Mouse (Mus musculus) left cerebral cortex, adult 8-10 months (tissue): ENCODE results near the gene Adora2a. TPM values are rescaled to one million over a fixed set of nuclear protein-coding genes. Genes with fewer than 3 reads are reported as not detected.
"Not testable (repeated sequence)": the region's sequence is repeated elsewhere in the genome, so short reads cannot be mapped to it uniquely, and the experiment has no call there.

Experiments
- DNase-seq, 2 experiments: peaks; one replicate each; pipeline ENCODE4 v3.0.0; 2022; ENCODE audit warnings: low spot score in 2 of 2
- total RNA-seq, 4 experiments: library from RNA; stranded (reverse); gene quantifications; 2 replicates each; pipeline ENCODE4 v1.2.4; 2022

The Adora2a gene
- total RNA-seq, 4 experiments from 2014 or later: 57.0 to 85.4 (median 75.0) TPM

DNA sequence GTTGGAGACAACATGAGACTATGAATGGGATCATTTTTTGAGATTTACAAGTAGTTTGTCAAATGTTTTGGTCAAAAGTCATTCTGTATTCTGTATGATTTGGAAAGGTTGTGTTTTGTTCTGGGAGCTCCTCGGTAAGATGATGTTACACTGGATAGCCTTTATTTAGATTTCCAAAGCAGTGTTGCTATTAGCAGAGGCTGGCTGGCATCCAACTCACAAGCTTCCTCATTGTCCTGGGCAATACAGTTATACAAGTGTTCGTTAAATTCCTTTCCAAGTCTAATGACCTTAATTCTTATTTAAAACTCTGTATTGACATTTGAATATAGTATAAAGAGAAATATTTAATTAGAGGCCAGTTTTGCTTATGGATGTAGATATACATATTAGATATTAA, 28.6 kb downstream of the Adora2a start:
- DNase-seq: no peak

DNA sequence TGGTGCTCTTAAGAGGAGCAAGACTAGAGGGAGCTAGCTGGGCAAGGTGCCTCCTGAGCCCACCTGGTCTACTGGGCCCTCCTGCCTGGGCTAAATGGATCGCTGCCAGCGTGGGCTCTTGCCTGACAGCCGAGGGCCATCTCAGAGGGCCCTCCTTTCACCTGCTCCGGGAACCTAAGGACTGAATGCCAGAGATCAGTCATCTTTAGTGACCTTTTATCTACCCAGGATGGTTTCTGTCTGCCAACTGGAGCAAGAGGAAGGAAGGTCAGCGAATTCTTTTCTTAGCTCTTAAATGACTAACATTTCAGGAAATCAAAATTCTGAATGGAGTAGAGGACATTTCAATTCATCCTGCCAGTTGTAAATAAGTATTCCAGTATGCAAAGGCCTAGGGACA, 33.9 kb downstream of the Adora2a start:
- DNase-seq: no peak

DNA sequence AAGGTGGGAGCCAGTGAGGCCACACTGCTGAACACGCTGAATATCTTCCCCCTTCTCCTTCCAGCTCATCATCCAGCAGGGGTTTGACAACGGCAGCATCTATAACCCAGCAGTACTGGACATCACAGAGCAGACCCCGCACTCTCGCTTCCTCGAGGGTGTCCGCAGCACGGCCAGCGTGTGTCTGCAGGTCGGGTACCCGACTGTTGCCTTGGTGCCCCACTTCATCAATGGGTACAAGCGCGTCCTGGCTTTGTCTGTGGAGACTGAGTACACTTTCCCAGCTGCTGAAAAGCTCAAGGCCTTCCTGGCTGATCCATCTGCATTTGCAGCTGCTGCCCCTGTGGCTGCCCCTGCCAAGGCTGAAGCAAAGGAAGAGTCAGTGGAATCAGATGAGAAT, 35.9 kb downstream of the Adora2a start:
- DNase-seq: no peak

DNA sequence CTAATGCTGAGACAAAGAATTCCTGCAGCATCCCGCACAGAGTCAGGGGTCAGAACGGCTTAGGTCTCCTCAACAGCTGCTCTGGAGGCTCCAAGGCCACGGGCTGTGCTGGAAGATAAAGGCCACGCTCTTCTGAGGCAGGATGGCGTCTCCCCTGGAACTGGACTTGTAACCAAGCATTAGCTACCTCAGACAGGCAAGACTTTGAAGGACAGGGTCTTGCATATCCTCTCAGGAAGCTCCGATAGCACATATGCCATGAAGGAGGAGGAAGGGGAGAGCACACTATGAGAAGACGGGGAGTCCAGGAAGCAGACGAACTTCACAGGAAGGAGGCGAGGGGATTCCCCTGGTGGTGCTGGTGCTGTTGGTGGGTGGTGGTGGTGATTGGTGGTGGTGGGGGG, 37.2 kb downstream of the Adora2a start:
- not testable (repeated sequence) for DNase-seq

DNA sequence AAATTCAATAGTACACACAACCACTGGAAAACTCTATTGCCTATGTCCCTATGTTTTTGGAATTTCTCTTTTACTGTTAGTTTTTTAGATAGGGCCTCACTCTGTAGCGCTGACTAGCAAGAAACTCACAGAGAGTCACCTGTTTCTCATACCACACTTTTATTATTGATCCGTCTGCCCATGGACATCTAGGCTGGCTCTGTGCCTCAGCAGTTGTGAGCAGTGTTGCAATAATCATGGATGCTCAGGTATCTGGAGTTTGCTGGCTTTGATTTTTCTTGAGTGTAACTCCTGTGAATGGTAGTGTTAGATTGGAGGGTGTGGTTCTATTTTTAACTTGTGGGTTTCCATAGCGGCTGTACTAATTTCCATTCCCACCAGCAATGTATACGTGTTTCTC, 38.7 kb downstream of the Adora2a start:
- no peak for DNase-seq

DNA sequence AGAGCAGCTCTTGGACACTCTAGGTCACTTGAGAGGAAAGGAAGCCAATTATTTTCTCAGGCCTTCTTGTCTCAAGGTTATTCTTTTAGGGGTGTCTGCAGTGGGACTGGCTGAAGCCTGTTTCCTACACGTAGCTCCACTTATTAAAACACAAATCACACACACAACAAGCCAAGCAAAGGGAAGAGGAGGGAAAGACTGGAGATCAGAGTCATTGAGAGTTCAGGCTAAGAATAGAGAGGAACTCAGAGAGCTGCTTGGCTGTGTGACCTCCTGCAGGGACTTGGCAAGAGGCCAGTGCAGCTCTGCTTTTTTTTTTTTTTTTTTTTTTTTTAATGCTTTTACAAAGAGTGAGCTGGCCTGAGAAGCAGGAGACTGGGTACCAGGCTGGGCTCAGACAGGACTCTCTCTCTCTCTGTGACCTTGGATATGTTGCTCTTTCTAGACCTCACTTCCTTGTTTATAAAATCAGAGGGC, 47.6 kb downstream of the Adora2a start:
- DNase-seq: not testable (repeated sequence)

DNA sequence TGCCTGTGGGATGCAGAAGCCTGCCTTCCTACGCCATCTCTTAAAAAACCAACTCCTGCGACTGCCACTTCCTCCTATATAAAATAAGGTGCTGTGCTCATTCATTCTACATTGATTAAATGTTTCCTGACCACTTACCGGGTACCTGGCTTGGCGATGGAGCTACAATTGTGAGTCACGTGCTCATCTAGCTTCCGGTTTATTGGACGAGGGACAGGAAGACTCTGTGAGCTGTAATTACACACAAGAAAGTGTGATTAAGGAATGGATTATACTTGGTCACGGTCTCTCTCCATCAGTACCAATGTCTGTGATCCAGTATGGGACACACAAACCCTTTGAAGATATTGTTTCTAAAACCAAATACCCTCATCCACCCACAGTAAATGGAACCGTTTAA, 48.1 kb downstream of the Adora2a start:
- DNase-seq: no peak

DNA sequence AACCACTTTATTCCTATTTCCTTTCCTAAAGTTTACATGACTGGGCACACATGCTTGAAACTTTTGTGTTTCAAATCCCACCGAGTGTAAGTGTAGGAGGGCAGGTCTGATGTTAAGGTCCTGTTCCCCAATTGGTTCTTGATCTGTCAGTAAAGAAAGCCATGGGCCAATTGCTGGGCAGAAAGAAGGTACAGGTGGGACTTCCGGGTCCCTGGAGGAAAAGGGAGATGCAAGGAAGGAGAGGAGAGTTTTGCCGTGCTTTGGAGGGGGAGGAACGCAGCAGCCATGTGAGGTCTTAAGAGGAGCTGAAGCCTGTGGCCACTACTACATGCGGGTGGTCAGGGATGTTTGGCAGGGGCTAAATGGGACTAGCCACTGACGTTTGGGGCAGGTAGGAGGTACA, 48.6 kb downstream of the Adora2a start:
- DNase-seq: no peak

DNA sequence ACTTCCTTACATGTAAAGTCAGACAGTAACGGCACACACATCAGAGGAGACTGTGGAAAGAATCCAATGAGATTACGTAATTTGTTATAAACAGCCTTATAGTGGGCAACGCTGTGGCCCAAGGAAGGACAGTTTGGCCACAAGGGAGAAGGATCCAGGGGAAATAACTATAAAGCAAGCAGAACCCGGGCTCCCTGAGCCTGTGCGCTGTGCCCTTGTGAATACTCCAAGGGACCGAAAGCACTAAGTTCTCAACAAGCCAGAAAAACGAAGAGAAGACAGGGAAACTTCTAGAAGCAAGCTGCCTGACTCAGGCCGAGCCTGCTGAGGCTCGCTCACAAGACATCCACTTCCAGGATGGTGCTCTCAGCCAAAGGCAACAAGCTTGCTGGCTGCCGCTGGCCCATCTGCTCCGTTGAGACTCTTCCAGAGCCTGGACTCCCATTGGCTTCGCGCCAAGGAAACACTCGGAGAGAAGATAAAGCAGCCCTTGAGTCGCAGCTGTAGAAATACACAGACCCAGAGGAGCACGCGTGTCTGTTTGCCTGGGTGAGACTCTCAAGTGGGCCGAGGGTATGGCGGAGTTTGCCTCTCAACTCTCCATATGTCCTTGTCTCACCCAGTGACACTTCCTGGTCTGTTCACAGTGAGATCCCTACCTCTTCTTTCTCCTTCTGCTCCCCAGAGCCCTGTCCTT, 57.1 kb downstream of the Adora2a start:
- DNase-seq: not testable (repeated sequence)

DNA sequence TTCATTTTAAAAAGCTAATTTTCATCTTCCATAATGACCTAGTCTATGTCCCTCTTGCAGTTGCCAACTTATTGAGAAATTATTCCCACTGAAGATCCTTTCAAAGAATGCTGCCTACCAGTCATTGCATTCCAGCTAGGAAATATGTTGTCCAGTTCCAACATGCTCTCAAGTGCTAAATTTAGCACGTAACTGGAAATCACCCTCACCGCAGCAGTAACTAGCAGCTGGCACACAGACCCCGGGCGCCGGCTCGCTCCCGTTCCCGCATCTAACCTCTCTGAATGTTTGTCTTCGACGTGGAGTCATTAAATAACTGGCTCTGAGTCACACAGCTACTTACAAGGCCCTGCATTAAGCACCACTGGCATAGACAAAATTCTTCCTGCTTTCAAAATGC, 62.0 kb downstream of the Adora2a start:
- DNase-seq: no peak

Other genes with a start within 250 kb of the Adora2a start
- gene Specc1l, start 104.8 kb upstream of the Adora2a start, total RNA-seq: 10 to 100 TPM; 42.5 to 47.8 (median 44.0) TPM
- gene Upb1, start 84.2 kb downstream of the Adora2a start, total RNA-seq: 1 to 10 TPM in 2 of 4 experiments, under 1 TPM in 2; 0.55 to 1.4 (median 1.1) TPM
- gene Snrpd3, start 200.7 kb downstream of the Adora2a start, total RNA-seq: 10 to 100 TPM; 68.9 to 83.0 (median 81.2) TPM
- gene Gucd1, start 201.1 kb downstream of the Adora2a start, total RNA-seq: 10 to 100 TPM; 14.2 to 19.2 (median 15.2) TPM
- 10 to 100 TPM; 10.9 to 15.5 (median 12.0) TPM for gene Lrrc75b, start 243.5 kb downstream of the Adora2a start, total RNA-seq
- 1 to 10 TPM; 2.3 to 5.5 (median 4.5) TPM for gene Ggt1, start 244.7 kb downstream of the Adora2a start, total RNA-seq